Mouse (Mus musculus) kidney, adult 10 weeks (tissue): ENCODE data around the gene Defa20. TPM values are rescaled to one million over a fixed set of nuclear protein-coding genes. Genes with fewer than 3 reads are reported as not detected.

Source experiments
- polyA plus RNA-seq: library from polyadenylated mRNA; stranded (reverse); fragments of 350-450 nt; fragmentation: Illumina TruSeq; extraction: RNeasy Lipid Tissue Mini Kit (QIAGEN cat#74804); gene quantifications from one replicate; pipeline ENCODE4 v1.2.3, GENCODE M21; 2014; ENCODE audit warnings: low read depth, low replicate concordance

The Defa20 gene
- polyA plus RNA-seq, result not detected

GRCm38 (mm10) chr8:21508958-21509357, at the start of gene Defa20:
Gene Defa20, plus strand, starts transcription at chr8:21509258.

GRCm38 (mm10) chr8:21528732-21529131, 19.7 kb downstream of the Defa20 start, which contains the start of gene Defa32:
Gene Defa32, plus strand, starts transcription at chr8:21529032.

Other genes with a start within 250 kb of the Defa20 start
- not detected for gene Defa27, start 193.7 kb upstream of the Defa20 start, polyA plus RNA-seq
- not detected for gene Defa29, start 182.2 kb upstream of the Defa20 start, polyA plus RNA-seq
- not detected for gene Defa2, start 130.7 kb upstream of the Defa20 start, polyA plus RNA-seq
- gene Defa33, start 117.4 kb upstream of the Defa20 start, polyA plus RNA-seq, result not detected
- gene Defa36, start 81.8 kb upstream of the Defa20 start, polyA plus RNA-seq, result not detected
- not detected for gene Gm7849, start 52.7 kb upstream of the Defa20 start, polyA plus RNA-seq
- gene Defa32, start 19.8 kb downstream of the Defa20 start, polyA plus RNA-seq, result not detected
- gene Defa37, start 56.1 kb downstream of the Defa20 start, polyA plus RNA-seq, result not detected
- gene Defa28, start 73.7 kb downstream of the Defa20 start, polyA plus RNA-seq, result not detected
- not detected for gene Gm7861, start 85.2 kb downstream of the Defa20 start, polyA plus RNA-seq
- not detected for gene Defa26, start 108.9 kb downstream of the Defa20 start, polyA plus RNA-seq
- gene Defa17, start 146.5 kb downstream of the Defa20 start, polyA plus RNA-seq, result not detected
- gene Defa34, start 156.5 kb downstream of the Defa20 start, polyA plus RNA-seq, result not detected
- not detected for gene AY761184, start 194.4 kb downstream of the Defa20 start, polyA plus RNA-seq
- not detected for gene Defa24, start 225.2 kb downstream of the Defa20 start, polyA plus RNA-seq